Mouse (Mus musculus): ENCODE measurements around the gene Tfap2c.

GRCm38 (mm10) chr2:172506121-172506520 lies 43.3 kb upstream of the Tfap2c start:
- no peak for TF ChIP-seq MAFK (IDR thresholded peaks at IDR 0.05; ENCODE audit: insufficient read depth, low read depth, low read length)
- TF ChIP-seq ZNF384 (IDR thresholded peaks at IDR 0.05; ENCODE audit: low read depth, low read length) = no peak
- TF ChIP-seq ZC3H11A (IDR thresholded peaks at IDR 0.05; ENCODE audit: borderline replicate concordance, low read depth, low read length) = no peak
